Mouse (Mus musculus) midbrain, embryonic 12.5 days (tissue): ENCODE measurements around the gene Sphk1. TPM values are rescaled to one million over a fixed set of nuclear protein-coding genes. Genes with fewer than 3 reads are reported as not detected.
A peak's percentile ranks its signal among the peaks of the same experiment; 100 is the strongest.

Experiments used
- ATAC-seq: fragments of 200-750 bp; cut with Nextera tagmentation; 2 replicates; pipeline ENCODE4 v1.8.0; 2017; ENCODE audit warnings: low read depth, moderate TSS enrichment, moderate library complexity; ENCODE audit not compliant: low FRiP score
- H3K27ac ChIP-seq: fragments of 300-500 bp; sonication (generic); replicated peaks from 2 replicates; pipeline ENCODE4 v1.5.1; 2016; ENCODE audit warnings: mild to moderate bottlenecking
- H3K27me3 ChIP-seq: fragments of 300-500 bp; sonication (generic); 2 replicates; pipeline ENCODE4 v1.6.1; 2016; ENCODE audit warnings: mild to moderate bottlenecking
- H3K36me3 ChIP-seq: fragments of 300-500 bp; sonication (generic); 2 replicates; pipeline ENCODE4 v1.6.1; 2016
- H3K4me1 ChIP-seq: fragments of 300-500 bp; sonication (generic); 2 replicates; pipeline ENCODE4 v1.6.1; 2016
- H3K4me2 ChIP-seq: fragments of 300-500 bp; sonication (generic); replicated peaks from 2 replicates; pipeline ENCODE4 v1.6.1; 2016; ENCODE audit warnings: mild to moderate bottlenecking, moderate library complexity
- H3K4me3 ChIP-seq: fragments of 300-500 bp; sonication (generic); 2 replicates; pipeline ENCODE4 v1.5.1; 2016; ENCODE audit warnings: mild to moderate bottlenecking
- H3K9ac ChIP-seq: fragments of 300-500 bp; sonication (generic); replicated peaks from 2 replicates; pipeline ENCODE4 v1.6.1; 2016; ENCODE audit warnings: mild to moderate bottlenecking, moderate library complexity
- H3K9me3 ChIP-seq: fragments of 300-500 bp; sonication (generic); 2 replicates; pipeline ENCODE4 v1.6.1; 2016; ENCODE audit warnings: mild to moderate bottlenecking
- WGBS: fragments of 180-500 bp; shearing (Covaris S2); methylation state at CpG from one replicate; pipeline ENCODE4 v1.1.7; 2016; 5-methylcytosine and 5-hydroxymethylcytosine counted together
- polyA plus RNA-seq: library from polyadenylated mRNA; unstranded; fragments of >200 nt; fragmentation: Nextera tagmentation; extraction: Ambion mirVana; gene quantifications from 2 replicates; pipeline ENCODE4 v1.2.1, GENCODE M21; 2016

Gene Sphk1
- polyA plus RNA-seq, 1 experiment from 2014 or later, result 7.1 TPM

DNA sequence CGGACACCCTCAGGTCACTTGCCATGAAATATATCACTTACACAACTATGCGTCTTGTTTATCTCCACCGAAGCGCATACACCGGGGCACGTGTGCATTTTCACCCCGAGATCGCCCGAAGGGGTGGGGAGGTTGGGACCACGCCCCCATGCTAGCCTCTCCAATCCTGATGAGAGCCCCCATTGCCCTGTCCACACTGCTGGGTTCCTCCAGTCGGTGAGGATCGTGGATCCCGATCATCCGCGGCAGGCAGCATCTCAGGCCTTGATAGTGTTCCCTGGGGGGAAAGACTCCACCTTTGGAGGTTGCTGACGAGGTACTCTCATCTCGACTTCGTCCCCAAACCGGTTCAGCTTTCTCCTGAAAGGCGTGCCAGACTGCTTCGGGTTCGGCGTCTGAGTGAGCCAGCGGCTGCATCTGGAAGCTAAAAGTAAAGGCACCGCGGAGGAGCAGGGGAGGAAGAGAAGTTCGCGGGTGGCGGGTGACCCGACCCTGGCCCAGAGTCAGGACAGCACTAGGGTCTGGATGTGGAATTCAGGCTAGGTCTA, 1.6 kb downstream of the Sphk1 start:
- no peak for ATAC-seq
- 0% methylated on average over 30 of the region's 30 CpGs for WGBS
- peaks cover 68% of the 10 kb centered on the region for H3K27me3 ChIP-seq

GRCm38 (mm10) chr11:116532810-116533338, 2.1 kb downstream of the Sphk1 start:
- under 1% methylated on average over 50 of the region's 50 CpGs for WGBS

More for the DNA sequence above, 1.6 kb downstream of the Sphk1 start:
- H3K27ac ChIP-seq, result no peak overlapping the region
- H3K9me3 ChIP-seq, result no peaks in the 10 kb centered on the region
- H3K9ac ChIP-seq, result peak overlapping the region; percentile 54
- H3K4me3 ChIP-seq, result peak overlapping the region; percentile 49
- H3K4me1 ChIP-seq, result peaks cover 41% of the 10 kb centered on the region
- peak overlapping the region; percentile 87 for H3K4me2 ChIP-seq
- peaks cover 3% of the 10 kb centered on the region for H3K36me3 ChIP-seq

GRCm38 (mm10) chr11:116533341-116534153, 2.8 kb downstream of the Sphk1 start:
- Histone ChIP-seq H3K9me3 (no peaks in the 10 kb centered on the region), H3K4me2 (peak overlapping the region; percentile 87), H3K27ac (no peak overlapping the region), H3K9ac (peak overlapping the region; percentile 54), H3K27me3 (peaks cover 68% of the 10 kb centered on the region), H3K4me1 (peaks cover 41% of the 10 kb centered on the region), H3K36me3 (peaks cover 12% of the 10 kb centered on the region), H3K4me3 (peak overlapping the region; percentile 49)
- ATAC-seq, result 0 out of 2 replicates have a peak, but pooled peaks have one; percentile 13
- WGBS, result under 1% methylated on average over 60 of the region's 63 CpGs

More at GRCm38 (mm10) chr11:116532810-116533338, 2.1 kb downstream of the Sphk1 start:
- Histone ChIP-seq H3K36me3 (peaks cover 5% of the 10 kb centered on the region), H3K27me3 (peaks cover 68% of the 10 kb centered on the region), H3K27ac (no peak overlapping the region), H3K9ac (peak overlapping the region; percentile 54), H3K4me2 (peak overlapping the region; percentile 87), H3K9me3 (no peaks in the 10 kb centered on the region), H3K4me1 (peaks cover 41% of the 10 kb centered on the region), H3K4me3 (peak overlapping the region; percentile 49)
- 0 out of 2 replicates have a peak, but pooled peaks have one; percentile 39 for ATAC-seq

DNA sequence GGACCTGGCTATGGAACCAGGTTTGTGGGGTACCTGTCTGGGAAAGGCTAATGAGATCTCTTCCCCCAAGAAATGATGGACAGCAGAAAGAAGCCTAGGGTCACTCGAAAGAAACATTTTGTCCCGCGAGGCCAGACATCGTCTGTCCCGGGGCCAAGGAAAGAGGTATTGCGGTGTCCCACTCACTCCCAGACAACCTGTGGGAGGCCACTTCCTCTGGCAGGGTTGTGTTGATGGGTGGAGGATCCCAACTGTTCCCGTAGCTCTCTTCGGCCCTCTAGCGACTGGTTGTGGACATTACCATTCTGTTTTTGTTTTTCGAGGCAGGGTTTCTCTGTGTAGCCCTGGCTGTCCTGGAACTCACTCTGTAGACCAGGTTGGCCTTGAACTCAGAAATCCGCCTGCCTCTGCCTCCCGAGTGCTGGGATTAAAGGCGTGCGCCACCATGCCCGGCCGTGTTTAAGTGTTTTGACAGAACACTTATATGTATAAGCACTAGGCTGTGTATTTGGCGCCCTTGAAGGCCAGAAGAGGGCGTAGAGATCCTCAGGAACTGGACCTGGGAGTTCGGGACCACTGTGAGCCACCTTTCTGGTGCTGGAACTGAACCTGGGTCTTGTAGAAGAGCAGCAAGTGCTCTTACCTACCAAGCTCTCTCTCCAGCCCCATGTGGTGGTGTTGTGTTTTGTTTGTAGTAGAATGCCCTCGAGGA, 3.6 kb downstream of the Sphk1 start:
- H3K4me1 ChIP-seq, result peaks cover 41% of the 10 kb centered on the region
- peak overlapping the region; percentile 87 for H3K4me2 ChIP-seq
- no peak overlapping the region for H3K9ac ChIP-seq
- no peak for ATAC-seq
- H3K27me3 ChIP-seq, result peaks cover 68% of the 10 kb centered on the region
- no peak overlapping the region for H3K27ac ChIP-seq
- H3K36me3 ChIP-seq, result peaks cover 20% of the 10 kb centered on the region
- peak overlapping the region; percentile 49 for H3K4me3 ChIP-seq
- H3K9me3 ChIP-seq, result no peaks in the 10 kb centered on the region
- 19% methylated on average over 20 of the region's 20 CpGs for WGBS

DNA sequence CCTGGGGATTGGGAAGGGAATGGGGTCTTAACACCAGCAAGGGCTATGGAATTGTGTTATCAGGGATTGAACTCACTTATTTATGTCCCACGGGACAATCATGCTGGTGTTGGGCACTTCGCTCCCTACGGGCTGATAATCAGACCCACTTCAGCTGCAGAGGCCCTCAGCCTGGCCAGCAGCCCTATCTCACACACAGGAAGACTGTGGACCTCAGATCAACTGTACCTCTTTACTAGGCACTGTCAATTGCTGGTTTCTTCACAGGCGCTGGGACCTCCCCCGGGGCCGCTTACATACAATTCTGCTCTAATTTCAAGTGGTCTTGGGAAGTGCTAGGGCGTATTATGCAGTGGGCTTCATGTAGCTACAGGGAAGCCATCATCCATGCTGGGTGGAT, 6.0 kb downstream of the Sphk1 start:
- 86% methylated on average over 7 of the region's 7 CpGs for WGBS
- no peak for ATAC-seq
- Histone ChIP-seq H3K27me3 (peaks cover 48% of the 10 kb centered on the region), H3K9me3 (no peaks in the 10 kb centered on the region), H3K9ac (no peak overlapping the region), H3K4me2 (no peak overlapping the region), H3K36me3 (peaks cover 44% of the 10 kb centered on the region), H3K4me1 (peaks cover 25% of the 10 kb centered on the region), H3K4me3 (no peak overlapping the region), H3K27ac (no peak overlapping the region)

DNA sequence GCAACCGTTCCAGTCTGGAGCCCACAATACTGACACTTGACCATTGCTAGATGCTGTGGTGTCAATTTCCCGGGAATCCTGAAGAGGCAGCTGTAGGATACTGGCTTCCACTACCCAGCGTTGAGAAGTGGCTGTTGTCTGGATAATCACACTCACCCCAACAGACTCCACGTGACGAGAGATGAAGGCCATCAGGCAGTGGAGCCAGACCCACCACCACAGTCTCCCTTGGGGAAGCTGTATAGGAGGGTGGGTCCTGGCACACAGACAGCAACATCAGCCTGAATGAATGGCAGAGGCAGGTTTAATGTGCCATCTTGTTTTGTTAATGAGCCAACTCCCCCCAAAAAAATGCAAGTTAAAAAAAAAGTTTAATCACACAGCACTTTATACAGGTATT, 6.7 kb downstream of the Sphk1 start:
- Histone ChIP-seq H3K27ac (no peak overlapping the region), H3K4me3 (no peak overlapping the region), H3K4me2 (no peak overlapping the region), H3K27me3 (peaks cover 41% of the 10 kb centered on the region), H3K4me1 (peaks cover 18% of the 10 kb centered on the region), H3K36me3 (peaks cover 51% of the 10 kb centered on the region), H3K9me3 (no peaks in the 10 kb centered on the region), H3K9ac (no peak overlapping the region)
- 77% methylated on average over 5 of the region's 5 CpGs for WGBS
- no peak for ATAC-seq

- Histone ChIP-seq H3K4me3 (no peak overlapping the region), H3K9ac (no peak overlapping the region), H3K9me3 (no peaks in the 10 kb centered on the region), H3K27ac (no peak overlapping the region), H3K4me1 (peaks cover 10% of the 10 kb centered on the region), H3K4me2 (no peak overlapping the region), H3K36me3 (peaks cover 59% of the 10 kb centered on the region), H3K27me3 (peaks cover 32% of the 10 kb centered on the region)
- 82% methylated on average over 12 of the region's 12 CpGs for WGBS
- ATAC-seq, result no peak
Observed at GRCm38 (mm10) chr11:116538142-116538735, 7.5 kb downstream of the Sphk1 start.

- 98% methylated on average over 11 of the region's 11 CpGs for WGBS
- H3K4me1 ChIP-seq, result no peaks in the 10 kb centered on the region
- H3K36me3 ChIP-seq, result peaks cover 89% of the 10 kb centered on the region
- no peak for ATAC-seq
- peaks cover 3% of the 10 kb centered on the region; the same call in 1 of the 2 replicates for H3K27me3 ChIP-seq
- no peak overlapping the region for H3K9ac ChIP-seq
- H3K9me3 ChIP-seq, result no peaks in the 10 kb centered on the region
- H3K4me3 ChIP-seq, result no peak overlapping the region
- no peak overlapping the region for H3K27ac ChIP-seq
- H3K4me2 ChIP-seq, result no peak overlapping the region
Observed at GRCm38 (mm10) chr11:116541183-116541582, 10.5 kb downstream of the Sphk1 start.

DNA sequence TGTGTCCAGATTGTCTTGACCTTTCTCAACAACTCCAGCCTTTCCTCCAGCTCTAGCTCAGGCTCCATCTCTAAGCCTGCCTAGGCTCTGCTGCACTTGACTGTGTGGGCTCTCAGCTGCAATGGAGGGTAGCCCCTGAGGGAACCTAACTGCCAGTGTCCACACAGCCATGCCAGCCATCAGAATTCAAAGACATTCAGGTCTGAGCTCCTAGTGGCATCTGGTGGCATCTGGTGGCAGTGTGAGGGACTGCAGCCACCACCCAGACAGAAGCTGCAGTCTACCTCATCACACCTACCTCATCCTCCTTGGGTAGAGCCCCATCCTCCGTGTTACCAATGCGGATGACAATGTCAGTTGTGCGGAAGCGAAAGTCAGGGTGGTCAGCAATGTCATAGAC, 12.4 kb downstream of the Sphk1 start:
- Histone ChIP-seq H3K4me3 (no peak overlapping the region), H3K4me1 (no peaks in the 10 kb centered on the region), H3K9me3 (no peaks in the 10 kb centered on the region), H3K4me2 (no peak overlapping the region), H3K36me3 (peaks cover 100% of the 10 kb centered on the region), H3K27ac (no peak overlapping the region), H3K27me3 (no peaks in the 10 kb centered on the region), H3K9ac (no peak overlapping the region)
- 93% methylated on average over 4 of the region's 4 CpGs for WGBS
- no peak for ATAC-seq

- ATAC-seq, result no peak
- Histone ChIP-seq H3K9ac (no peak overlapping the region), H3K27ac (no peak overlapping the region), H3K4me3 (no peak overlapping the region), H3K4me1 (peaks cover 7% of the 10 kb centered on the region; the same call in 1 of the 2 replicates), H3K4me2 (no peak overlapping the region), H3K36me3 (peaks cover 64% of the 10 kb centered on the region), H3K9me3 (no peaks in the 10 kb centered on the region), H3K27me3 (no peaks in the 10 kb centered on the region)
- WGBS, result 94% methylated on average over 17 of the region's 17 CpGs
Observed at GRCm38 (mm10) chr11:116547296-116548060, 16.8 kb downstream of the Sphk1 start.

- H3K4me2 ChIP-seq, result no peak overlapping the region
- peaks cover 51% of the 10 kb centered on the region for H3K36me3 ChIP-seq
- H3K4me1 ChIP-seq, result peaks cover 7% of the 10 kb centered on the region; the same call in 1 of the 2 replicates
- no peak overlapping the region for H3K27ac ChIP-seq
- no peak for ATAC-seq
- H3K9ac ChIP-seq, result no peak overlapping the region
- 93% methylated on average over 9 of the region's 9 CpGs for WGBS
- no peaks in the 10 kb centered on the region for H3K27me3 ChIP-seq
- H3K4me3 ChIP-seq, result no peak overlapping the region
- no peaks in the 10 kb centered on the region for H3K9me3 ChIP-seq
Observed at GRCm38 (mm10) chr11:116548780-116549179, 18.1 kb downstream of the Sphk1 start.
